Mouse (Mus musculus) midbrain, embryonic 13.5 days (tissue): ENCODE data around the gene Gm1113. TPM values are rescaled to one million over a fixed set of nuclear protein-coding genes. Genes with fewer than 3 reads are reported as not detected.

Experiments
- ATAC-seq: fragments of 200-750 bp; cut with Nextera tagmentation; 2 replicates; pipeline ENCODE4 v1.8.0; 2017; ENCODE audit warnings: mild to moderate bottlenecking, moderate TSS enrichment, moderate library complexity
- H3K27ac ChIP-seq: fragments of 300-500 bp; sonication (generic); 2 replicates; pipeline ENCODE4 v1.5.1; 2015; ENCODE audit warnings: inconsistent platforms, mild to moderate bottlenecking, moderate library complexity
- H3K27me3 ChIP-seq: fragments of 300-500 bp; sonication (generic); 2 replicates; pipeline ENCODE4 v1.6.1; 2015; ENCODE audit warnings: mild to moderate bottlenecking, inconsistent platforms
- H3K36me3 ChIP-seq: fragments of 300-500 bp; sonication (generic); 2 replicates; pipeline ENCODE4 v1.6.1; 2015; ENCODE audit warnings: mild to moderate bottlenecking, inconsistent platforms
- H3K4me1 ChIP-seq: fragments of 300-500 bp; sonication (generic); replicated peaks from 2 replicates; pipeline ENCODE4 v1.6.1; 2015; ENCODE audit warnings: inconsistent platforms
- H3K4me2 ChIP-seq: fragments of 300-500 bp; sonication (generic); replicated peaks from 2 replicates; pipeline ENCODE4 v1.6.1; 2015; ENCODE audit warnings: moderate library complexity, mild to moderate bottlenecking, inconsistent platforms
- H3K4me3 ChIP-seq: fragments of 300-500 bp; sonication (generic); replicated peaks from 2 replicates; pipeline ENCODE4 v1.5.1; 2015; ENCODE audit warnings: mild to moderate bottlenecking, inconsistent platforms
- H3K9ac ChIP-seq: fragments of 300-500 bp; sonication (generic); replicated peaks from 2 replicates; pipeline ENCODE4 v1.6.1; 2015; ENCODE audit warnings: mild to moderate bottlenecking, inconsistent platforms
- H3K9me3 ChIP-seq: fragments of 300-500 bp; sonication (generic); 2 replicates; pipeline ENCODE4 v1.6.1; 2016; ENCODE audit warnings: mild to moderate bottlenecking, inconsistent platforms
- WGBS: fragments of 180-500 bp; shearing (Covaris S2); methylation state at CpG from one replicate; pipeline ENCODE4 v1.1.7; 2015; 5-methylcytosine and 5-hydroxymethylcytosine counted together
- polyA plus RNA-seq: library from polyadenylated mRNA; unstranded; fragments of >200 nt; fragmentation: Nextera tagmentation; extraction: Ambion mirVana; gene quantifications from 2 replicates; pipeline ENCODE4 v1.2.1, GENCODE M21; 2015

Gm1113 gene
- polyA plus RNA-seq, 1 experiment from 2014 or later = not detected

GRCm38 (mm10) chr9:35459594-35459993 lies 58.5 kb downstream of the Gm1113 start:
- no peak for ATAC-seq
- H3K27ac ChIP-seq = no peak overlapping the region
- WGBS = 94% methylated on average over 8 of the region's 8 CpGs

More at GRCm38 (mm10) chr9:35459594-35459993, 58.5 kb downstream of the Gm1113 start:
- Histone ChIP-seq H3K27me3 (no peaks in the 10 kb centered on the region), H3K36me3 (peaks cover 60% of the 10 kb centered on the region), H3K9ac (no peak overlapping the region), H3K4me3 (no peak overlapping the region), H3K9me3 (no peaks in the 10 kb centered on the region), H3K4me1 (no peaks in the 10 kb centered on the region), H3K4me2 (no peak overlapping the region)

Other genes with a start within 250 kb of the Gm1113 start
- gene Cdon, start 97.1 kb downstream of the Gm1113 start, polyA plus RNA-seq = 9.2 and 10.7 TPM in 2 replicates
- 18.2 and 19.1 TPM in 2 replicates for gene Ddx25, start 40.3 kb upstream of the Gm1113 start, polyA plus RNA-seq
- gene Pus3, start 40.3 kb upstream of the Gm1113 start, polyA plus RNA-seq = 17.8 and 19.5 TPM in 2 replicates
- gene Pate2, start 52.0 kb upstream of the Gm1113 start, polyA plus RNA-seq = 1.4 and 2.1 TPM in 2 replicates
- gene Hyls1, start 52.1 kb upstream of the Gm1113 start, polyA plus RNA-seq = 19.8 and 21.1 TPM in 2 replicates
- not detected in 2 replicates for gene Pate4, start 93.7 kb upstream of the Gm1113 start, polyA plus RNA-seq
- gene Pate3, start 129.9 kb upstream of the Gm1113 start, polyA plus RNA-seq = not detected in 2 replicates
- gene Pate1, start 169.1 kb upstream of the Gm1113 start, polyA plus RNA-seq = not detected in 2 replicates
- not detected in 2 replicates for gene Gm17677, start 222.8 kb upstream of the Gm1113 start, polyA plus RNA-seq